Mouse (Mus musculus) heart, postnatal 4 days (tissue): Measurements from ENCODE around the gene Pten. TPM values are rescaled to one million over a fixed set of nuclear protein-coding genes. Genes with fewer than 3 reads are reported as not detected.
"Not testable (repeated sequence)": the region's sequence is repeated elsewhere in the genome, so short reads cannot be mapped to it uniquely, and the experiment has no call there.

Experiments used
- DNase-seq: peaks from one replicate; pipeline ENCODE4 v3.0.0; 2021
- total RNA-seq, 2 experiments: library from RNA; stranded (reverse); gene quantifications; 2 replicates each; pipeline ENCODE4 v1.2.3; 2021

Gene Pten
- total RNA-seq, 2 experiments from 2014 or later = 44.9 to 47.2 TPM

DNA sequence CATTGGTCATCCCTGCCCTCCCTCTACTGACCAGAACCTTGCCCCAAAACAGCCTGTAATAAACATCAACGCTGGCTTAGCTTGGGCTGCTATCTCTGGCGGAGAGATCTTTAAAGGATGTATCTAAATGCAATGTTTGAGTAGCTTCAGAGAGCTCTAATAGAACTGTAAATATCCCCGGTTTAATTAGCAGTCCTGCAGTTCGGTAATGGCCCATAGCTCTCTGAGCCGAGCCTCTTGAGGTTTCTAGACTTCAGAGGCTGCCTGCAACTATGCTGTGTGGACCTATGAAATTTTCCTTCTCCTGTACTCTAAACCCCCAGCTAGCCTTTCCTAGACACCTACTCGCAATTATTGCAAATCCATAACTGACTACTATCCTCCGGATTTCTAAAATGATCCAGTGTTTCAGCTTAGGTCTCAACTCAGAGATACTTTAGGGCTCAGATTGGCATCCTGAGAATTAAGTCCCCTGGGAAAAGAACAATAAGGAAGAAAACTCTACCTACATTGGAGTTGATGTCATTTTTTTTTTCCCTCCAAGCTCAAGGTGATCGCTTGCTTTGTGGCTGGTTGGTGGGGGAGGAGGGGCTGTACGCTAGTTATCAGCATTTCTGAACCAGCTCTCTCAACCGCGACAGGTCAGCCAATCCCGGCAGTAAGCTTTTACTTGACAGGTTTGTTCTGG lies 2.0 kb upstream of the Pten start:
- DNase-seq = no peak

DNA sequence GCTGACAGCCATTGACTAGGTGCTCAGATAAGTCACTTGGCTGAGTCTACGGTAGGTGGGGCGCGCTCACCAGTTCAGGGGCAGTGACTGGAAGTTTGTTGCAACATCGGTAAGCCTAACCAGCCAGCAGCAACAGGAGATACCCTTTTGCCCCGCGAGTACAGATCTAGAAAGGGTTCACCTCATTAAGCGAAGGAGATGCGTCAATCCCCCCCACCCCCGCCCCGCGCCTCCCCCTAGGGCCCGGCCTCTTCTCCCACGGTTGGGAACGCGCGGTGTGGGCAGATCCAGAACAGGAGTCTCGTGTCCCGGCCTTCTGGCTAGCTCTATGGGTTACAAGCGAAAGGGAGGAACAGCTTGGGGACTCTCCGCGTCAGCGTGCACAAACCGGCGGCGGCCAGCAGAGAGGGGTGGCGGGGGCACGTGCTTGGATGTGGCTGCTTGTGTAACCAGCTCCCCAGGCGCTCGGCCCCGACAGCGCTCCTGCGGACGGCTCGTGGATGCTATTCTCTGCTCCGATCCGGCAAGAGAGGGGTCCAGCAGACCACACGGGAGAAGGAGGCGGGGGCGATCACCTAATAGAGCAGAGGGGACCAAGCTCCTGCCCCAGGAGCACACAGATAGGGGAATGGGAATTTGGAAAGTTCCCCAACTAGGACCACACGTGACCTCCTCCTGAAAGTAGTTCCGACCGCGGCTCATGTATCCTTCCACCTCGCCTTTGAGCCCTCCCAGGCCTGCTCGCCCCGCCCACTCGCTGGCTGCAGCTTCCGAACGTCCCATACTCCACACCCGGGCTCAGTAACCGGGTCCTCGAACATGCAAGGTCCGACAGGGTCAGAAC lies 1.3 kb upstream of the Pten start:
- peak; percentile 98 for DNase-seq

DNA sequence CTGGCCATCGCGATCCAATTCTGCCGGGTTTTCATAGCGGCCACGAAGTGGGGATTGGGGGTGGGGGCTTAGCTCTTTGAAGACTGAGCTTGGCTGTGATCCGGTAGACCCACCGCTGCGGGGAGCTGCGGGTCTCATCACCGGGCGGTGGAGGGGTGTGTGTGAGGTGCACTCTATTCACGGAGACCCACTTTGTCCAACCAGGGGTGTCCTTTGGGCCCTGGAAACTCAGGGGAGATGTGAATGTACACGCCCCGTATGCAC lies 729 bp upstream of the Pten start:
- no peak for DNase-seq

DNA sequence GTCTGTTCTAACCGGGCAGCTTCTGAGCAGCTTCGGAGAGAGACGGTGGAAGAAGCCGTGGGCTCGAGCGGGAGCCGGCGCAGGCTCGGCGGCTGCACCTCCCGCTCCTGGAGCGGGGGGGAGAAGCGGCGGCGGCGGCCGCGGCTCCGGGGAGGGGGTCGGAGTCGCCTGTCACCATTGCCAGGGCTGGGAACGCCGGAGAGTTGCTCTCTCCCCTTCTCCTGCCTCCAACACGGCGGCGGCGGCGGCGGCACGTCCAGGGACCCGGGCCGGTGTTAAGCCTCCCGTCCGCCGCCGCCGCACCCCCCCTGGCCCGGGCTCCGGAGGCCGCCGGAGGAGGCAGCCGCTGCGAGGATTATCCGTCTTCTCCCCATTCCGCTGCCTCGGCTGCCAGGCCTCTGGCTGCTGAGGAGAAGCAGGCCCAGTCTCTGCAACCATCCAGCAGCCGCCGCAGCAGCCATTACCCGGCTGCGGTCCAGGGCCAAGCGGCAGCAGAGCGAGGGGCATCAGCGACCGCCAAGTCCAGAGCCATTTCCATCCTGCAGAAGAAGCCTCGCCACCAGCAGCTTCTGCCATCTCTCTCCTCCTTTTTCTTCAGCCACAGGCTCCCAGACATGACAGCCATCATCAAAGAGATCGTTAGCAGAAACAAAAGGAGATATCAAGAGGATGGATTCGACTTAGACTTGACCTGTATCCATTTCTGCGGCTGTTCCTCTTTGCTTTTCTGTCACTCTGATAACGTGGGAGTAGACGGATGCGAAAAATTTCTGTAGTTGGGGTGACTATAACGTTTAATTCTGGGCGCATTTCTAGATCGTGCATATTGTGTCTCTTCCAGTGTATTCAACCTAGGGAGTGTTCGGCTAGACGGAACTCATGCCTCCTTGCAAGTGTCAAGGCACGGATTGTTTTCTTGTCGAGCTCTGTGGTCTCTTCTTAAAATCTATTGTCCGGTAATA lies 815 bp downstream of the Pten start:
- peak; percentile 62 for DNase-seq

DNA sequence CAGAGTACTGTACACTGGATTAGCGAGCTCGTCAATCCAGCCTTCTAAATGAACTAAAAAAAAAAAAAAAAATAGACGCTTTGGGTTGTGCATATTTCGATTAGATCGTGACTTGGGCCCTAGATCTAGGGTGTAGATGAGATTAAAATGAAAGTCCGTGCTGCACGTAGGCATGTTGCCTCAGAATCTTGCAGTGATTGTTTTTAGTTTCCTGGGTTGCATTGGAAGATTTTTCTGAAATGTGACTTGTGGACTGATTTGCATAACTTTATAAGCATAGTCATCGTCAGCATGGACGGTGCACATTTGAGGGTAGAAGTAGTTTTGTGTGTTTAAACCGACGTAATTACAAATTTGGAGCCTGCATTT lies 1.5 kb downstream of the Pten start:
- no peak for DNase-seq

DNA sequence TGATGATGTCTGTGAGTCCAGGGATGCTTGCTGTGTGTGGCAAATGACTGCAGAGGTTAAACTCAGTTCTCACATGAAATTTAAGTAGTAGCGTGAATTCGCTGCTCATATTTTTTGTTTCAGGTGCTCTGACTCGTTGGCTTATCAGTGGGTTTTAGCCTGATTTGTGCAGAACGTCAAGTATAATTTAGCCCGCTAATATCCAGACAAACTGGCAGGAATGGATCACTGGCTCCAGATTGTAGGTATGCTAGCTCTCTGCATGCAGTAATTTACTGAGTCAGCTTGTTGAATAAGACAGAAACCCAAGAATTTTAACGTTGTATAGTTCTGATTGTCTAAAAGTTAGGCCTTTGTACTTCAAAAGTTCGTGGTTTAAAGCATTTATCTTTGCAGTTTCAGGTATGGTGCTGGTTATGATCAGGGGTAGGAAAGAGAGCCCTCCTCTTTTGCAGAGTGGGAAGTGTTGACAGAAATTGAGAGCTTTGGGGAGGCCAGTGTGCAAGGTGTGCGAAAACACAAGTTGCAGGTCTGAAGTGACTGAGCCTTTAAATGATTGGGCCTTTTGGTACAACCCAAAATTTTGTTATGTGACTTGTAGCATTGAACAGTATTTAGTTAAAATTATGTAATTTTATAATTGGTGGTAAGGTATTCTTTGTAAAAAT lies 2.2 kb downstream of the Pten start:
- no peak for DNase-seq

DNA sequence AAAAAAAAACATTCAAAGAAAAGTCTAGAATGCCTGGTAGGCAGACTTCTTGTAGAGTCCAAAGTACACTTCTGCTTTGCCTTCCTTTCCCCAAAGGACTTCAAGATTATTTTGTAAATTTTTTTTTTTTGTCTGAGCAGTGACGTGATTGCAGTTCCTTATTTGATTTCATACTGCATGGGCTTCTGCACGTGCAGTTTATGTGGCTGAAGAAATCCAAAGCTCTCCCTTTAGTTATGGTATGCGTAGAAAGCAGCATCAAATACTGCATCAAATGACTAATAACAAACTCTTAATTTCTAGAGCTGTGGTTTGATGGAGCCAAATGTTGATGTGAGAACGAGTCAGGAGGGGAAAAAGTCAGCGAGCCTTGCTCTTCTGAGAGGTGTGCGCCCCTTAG lies 3.2 kb downstream of the Pten start:
- DNase-seq = no peak

DNA sequence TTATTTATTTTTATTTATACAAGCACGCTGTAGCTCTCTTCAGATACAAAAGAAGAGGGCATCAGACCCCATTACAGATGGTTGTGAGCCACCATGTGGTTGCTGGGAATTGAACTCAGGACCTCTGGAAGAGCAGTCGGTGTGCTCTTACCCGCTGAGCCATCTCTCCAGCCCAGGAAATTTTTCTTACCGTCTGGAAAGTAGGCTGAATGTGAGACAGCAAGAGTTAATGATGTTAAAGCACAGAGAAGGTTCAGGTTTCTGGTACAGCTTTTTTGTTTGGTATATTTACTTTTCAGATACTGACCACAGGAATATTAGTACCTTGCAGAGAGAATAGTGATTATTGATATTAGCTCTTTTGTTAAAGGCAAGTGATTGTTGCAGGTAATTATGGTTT lies 3.9 kb downstream of the Pten start:
- DNase-seq = no peak

DNA sequence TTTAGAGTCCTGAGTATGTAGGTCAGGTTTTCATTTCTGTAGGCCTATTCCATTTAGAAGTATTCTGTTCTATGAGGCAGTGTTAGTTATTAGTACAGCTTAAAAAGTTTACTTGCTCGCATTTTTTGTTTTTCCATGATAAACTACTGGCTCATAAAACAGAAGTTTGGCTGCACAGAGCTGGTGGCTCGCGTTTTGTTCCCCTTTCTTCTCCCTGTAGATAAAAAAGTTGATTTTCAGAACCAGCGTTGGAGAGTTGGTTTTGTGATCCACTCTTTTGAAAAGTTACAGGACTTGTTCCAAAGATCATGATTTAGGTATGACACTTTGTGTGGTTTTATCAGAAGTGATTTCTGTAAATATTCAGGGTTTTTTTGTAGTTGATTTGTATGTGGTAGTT lies 5.2 kb downstream of the Pten start:
- no peak for DNase-seq

DNA sequence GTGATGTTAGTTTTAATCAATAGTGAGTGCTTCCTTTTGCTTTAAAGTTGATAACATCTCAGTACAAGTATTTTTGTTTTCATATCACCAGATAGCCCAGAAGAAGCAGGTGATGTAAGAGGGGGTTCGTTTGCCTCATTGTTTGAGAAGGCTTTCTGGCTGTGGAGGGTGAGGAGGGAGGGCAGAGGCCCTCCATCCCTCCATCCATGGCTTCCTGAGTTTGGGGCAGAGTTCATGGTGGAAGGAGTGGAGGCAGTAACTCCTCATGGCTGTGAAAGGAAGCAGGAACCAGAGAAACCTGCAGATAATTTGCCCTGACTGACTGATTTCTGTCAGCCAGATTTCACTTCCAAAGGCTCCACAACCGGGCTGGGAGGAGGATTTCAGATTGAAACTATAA lies 21.1 kb downstream of the Pten start:
- no peak for DNase-seq

DNA sequence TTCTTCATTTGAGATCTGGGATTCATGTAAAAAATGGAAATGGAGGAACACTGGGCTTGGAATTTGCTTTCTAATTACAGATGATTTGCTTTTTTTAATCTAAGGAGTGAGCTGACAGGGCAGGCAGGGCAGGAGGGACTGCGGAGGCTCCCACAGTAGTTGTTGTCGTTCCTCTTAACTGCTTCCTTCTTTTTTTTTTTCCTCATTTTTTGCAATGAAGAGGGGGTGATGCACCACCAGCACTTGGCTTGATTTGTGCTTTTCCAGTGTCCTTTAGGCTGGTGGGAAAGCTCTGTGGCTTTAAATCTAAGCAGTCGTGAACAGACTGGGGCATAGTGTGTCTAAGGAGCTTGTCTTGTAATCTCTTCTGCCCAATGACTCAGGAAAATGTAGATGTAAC lies 21.8 kb downstream of the Pten start:
- no peak for DNase-seq

DNA sequence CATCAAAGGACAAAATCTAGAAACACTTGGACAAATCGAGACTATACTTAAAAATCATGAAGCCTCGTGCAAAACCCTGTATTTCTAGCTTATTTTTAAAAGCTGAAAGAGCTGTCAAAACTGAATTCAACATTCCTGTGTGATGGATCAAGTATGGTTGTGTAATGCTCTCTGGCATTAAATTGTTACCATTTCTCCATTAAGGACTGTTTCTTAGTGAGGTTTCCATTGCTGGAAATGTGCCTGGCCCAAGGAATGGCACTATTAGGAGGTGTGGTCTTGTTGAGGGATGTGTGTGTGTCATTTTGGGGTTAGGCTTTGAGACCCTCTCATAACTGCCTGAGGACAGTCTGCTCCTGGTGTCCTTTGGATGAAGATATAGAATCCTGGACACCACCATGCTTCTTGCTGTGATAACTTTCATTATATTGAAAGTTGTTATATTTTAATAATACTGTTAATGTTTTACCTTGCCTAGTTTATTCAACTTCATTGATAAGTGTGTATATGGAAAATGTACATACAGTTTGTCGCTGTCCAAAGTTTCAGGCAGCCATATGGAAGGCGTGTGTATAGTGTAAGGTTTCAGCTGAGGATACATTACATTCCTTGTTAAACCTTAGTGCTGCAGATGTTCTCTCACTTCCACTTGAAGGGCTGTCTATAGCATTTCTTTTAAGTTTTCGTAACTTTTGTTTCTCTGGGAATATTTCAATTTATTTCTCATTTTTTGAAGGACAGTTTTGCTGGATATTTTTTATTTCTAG lies 24.2 kb downstream of the Pten start:
- DNase-seq = no peak

DNA sequence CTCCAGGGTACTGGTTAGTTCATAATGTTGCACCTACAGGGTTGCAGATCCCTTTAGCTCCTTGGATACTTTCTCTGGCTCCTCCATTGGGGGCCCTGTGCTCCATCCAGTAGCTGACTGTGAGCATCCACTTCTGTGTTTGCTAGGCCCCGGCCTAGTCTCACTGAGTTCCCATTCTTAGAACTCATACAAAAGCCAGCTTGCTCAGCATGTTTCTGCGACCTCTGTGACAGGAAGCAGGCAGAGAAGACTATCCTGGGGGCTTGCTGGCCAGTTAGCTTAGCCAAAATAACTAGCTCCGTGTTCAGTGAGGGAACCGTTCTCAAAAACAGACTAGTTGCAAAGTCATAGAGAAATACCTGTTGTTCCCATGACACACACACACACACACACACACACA lies 30.1 kb downstream of the Pten start:
- DNase-seq = not testable (repeated sequence)

DNA sequence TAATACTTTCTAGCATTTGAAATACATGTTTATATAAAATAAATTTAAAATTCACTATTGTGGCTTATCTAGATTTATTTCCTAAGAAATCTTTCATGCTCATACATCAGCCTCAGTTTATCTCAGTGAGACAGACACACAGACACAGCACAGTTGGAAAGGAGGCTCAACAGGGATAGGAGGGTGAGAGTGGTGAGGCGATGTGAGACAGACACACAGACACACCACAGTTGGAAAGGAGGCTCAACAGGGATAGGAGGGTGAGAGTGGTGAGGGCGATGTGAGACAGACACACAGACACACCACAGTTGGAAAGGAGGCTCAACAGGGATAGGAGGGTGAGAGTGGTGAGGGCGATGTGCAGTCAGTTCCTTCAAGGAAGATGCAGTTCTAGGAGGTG lies 30.7 kb downstream of the Pten start:
- not testable (repeated sequence) for DNase-seq

DNA sequence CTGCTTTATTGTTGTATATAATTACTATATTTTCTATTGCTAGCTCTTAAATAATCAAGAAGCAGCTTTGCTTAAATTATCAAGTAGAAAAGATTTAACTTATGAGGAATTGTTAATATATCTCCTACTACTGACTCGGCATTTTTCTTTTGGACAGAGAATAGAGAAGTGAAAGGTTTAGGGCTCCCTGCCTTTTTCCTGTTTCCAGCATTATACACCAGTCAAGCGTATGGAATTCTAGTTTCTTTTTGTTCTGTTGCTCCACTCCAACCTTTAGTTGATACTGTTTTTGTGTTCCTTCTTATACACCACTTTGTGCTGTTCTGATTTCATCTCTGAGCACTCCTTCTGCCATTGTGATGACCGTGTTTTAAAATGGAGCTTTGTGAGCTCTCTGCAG lies 32.2 kb downstream of the Pten start:
- DNase-seq = no peak

DNA sequence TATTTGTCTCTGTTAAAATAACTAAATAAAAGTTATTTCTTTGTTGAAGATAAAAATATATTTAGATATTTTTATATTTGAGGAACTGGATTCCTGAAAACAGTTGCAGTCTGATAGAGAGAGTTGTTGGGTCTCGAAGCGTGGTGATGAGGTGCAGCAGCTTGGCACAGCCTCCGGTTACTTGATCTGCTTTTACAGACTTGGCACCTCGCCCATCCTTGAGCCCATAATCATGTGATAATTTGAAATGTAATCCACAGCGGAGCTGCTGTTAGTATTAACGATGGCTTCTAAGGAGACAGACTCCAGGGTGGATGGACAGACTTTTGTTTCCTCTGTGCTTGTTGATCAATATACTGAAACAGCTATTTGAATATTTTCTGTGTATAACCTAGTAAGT lies 35.3 kb downstream of the Pten start:
- peak; percentile 82 for DNase-seq

DNA sequence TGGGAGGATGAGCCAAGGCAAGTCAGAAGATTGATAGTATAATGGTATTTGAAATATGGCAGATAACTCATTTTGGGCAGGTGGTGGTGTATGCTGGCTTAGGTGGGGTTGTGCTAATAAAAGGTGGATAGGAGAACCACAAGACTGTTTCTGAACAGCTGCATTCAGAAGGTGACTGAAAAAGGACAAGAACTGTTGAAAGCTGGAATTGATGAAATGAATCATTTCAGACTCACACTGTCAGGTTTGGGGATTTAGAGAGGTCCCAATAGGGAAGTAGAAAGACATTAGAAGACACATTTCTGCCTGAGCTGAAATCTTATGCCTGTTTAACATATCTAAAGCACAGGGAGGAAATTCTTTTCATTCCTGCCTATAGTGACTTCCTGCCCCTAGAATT lies 36.6 kb downstream of the Pten start:
- DNase-seq = no peak

DNA sequence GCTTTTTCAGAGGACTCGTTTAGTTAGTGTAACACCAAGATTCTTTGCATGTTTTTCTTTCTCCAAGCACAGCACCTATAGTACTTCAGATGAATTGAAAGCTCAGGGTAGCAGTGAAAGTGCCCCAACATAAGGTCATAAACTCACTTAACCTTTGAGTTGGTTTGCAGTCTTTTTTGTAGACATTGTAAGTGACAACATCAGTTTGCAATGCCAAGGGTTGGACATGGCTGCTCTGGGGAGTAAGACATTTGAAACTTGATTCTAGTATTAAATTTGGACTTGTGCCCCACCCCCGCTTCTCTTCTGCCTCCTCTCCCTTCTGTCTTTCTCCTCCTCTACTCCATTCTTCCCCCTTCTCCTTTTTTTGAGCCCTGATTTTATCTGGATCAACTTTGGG lies 43.3 kb downstream of the Pten start:
- no peak for DNase-seq

DNA sequence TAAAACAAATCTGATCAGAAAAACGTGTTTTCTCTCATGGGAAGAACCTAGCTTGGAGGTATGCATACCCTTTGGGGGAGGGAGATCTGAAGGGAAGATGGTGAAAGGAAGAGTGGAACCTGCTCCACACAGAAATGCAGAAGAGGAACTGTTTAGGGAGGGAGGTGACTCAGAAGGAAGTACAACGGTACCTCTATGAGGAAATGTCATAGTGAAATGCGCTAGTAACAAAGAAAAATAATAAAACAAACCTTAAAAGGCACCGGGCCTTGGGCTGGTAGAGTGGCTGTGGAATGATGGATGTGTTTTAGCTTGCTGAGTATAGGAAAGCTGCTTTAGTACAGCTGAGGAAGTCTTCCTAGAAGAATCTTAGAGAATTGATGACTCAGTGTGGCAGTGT lies 47.4 kb downstream of the Pten start:
- DNase-seq = no peak

DNA sequence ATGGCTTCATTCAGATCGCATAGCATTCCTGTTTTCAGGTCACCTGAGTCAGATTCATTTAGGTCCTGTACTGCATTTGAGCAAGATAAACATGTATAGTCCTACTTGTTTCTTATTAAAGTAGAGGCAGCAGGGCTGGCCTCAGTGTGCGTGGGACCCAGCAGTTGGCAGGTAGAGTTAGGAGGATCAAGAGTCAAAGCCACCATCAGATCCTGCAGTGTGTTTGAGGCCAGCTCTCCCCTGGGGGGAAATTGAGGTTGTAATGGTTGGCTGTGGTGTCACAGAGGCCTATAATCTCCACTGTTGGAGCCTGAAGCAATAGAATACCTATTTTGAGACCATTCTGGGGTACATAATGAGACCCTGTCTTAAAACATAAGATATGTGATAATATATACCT lies 50.3 kb downstream of the Pten start:
- no peak for DNase-seq

DNA sequence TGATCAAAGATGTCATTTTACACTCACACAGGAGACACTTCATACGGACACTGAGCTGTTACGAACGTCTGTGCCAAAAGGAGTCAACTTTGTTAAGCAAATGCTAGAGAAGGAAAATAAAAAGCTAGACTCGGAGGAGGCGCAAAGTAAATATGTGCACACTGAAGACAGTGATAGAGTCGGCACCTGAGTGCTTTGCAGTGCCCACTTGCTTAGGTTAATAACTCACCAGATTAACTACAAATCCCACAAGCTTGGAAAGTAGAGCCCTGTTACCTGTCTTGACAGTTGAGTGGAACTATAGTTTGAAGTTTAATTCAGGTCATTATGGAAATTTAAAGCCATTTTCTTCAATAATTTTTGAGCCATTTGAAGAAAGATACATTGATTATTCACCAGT lies 51.4 kb downstream of the Pten start:
- no peak for DNase-seq

DNA sequence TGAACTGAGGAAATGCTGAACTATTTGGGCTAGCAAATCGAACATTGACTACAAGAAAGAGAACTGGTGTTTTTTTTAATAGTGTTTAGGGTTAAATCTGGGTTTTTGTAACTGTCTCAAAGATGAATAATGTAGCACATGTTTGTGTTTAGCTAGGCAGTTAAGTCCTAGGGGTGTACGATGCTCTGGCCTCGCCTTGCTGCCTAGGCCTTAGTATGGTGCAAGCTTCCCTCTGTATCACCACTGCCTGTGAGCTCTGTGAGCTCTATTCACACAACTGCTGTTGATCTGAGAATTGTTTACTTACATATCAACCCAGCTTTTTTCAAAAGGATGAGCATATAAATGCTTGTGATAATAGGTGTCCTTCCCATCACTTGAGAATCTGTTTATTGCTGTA lies 51.8 kb downstream of the Pten start:
- DNase-seq = no peak
